Mouse (Mus musculus): ENCODE data around the gene Pip4k2a.

DNA sequence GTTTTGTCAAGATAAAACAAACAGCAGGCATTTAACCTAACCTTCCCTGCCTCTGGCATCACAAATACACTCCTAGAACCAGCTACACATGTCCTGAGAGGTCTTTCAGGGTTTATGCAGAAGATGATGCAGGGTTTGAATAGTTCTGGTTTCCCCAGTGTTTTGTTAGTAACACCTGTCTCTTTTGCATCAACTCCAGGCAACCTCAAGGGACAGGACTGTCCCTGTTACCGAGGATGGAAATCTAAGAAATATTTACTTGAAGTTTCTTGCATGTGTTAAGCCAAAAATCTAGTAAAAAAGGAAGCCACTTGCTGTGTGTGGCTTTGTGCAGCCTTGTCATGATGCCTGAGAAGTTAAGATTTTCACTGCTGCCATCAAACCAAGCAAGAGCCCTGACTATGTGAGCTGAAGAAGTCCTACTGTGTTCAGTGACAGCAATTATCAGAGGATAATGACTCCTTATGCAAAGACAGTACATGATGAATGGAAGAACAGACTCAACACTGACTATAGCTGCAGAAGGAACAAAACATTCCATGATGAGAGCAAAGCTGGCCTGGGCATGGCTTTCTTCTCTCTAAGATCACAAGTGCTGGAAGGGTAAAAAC is 76.3 kb downstream of the Pip4k2a start:
- TF ChIP-seq CTCF (IDR thresholded peaks at IDR 0.05; ENCODE audit: extremely low read depth, insufficient read depth, insufficient read length, insufficient replicate concordance) (no peak), POLR2A (IDR thresholded peaks at IDR 0.05; ENCODE audit: low read depth, low read length) (no peak)
